Mouse (Mus musculus) left cerebral cortex, adult 9 months (tissue): ENCODE results near the gene Cdc25b.

Experiments
- DNase-seq, 2 experiments: peaks; one replicate each; pipeline ENCODE4 v3.0.0; 2022; ENCODE audit warnings: low spot score in 2 of 2

The Cdc25b gene

DNA sequence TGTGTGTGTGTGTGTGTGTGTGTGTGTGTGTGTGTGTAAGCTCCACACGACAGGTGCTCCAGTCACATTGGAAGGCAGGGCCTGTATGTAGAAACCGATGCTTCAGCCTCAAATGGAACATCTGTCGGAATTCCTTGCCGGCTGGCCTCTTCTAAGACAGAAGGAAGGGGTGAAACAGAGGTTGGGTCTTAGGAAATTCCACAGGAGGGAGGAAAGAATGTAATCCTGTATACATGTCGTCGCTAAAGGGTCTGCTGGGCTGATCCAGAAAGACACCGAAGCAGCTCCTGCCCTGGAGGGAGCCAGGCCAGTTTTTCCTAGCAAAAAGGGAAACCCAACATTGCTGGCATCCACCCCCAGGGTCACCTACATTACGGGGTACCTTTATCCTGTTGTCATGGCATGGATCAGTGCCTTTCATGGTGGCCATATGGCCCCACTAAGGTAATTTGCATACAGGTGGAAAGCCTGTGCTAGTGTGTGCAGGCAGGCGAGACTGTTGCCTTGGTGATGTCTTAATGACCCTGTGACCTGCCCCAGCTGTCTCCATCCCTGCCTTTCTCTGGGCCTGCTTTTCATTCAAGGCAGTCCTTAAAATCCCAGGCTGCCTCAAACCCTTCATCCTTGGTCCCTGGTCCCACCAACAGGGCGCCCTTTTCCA, 3.7 kb downstream of the Cdc25b start:
- no peak for DNase-seq

DNA sequence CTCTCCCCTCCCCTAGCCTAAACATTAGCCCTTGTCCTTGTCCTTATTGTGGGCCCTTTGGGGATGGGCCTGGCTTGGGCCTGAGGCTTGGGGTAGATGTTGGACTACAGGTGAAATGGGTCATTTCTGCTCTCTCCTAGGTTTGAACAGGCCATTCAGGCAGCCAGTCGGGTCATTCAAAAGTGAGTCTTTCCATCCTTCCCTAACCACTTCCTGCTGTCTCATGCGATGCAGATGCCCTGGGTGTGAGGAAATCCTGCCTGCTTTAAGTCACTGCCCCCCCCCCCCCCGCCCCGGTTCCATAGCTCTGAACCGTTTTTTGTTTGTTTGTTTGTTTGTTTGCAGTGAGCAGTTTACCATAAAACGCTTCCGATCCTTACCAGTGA, 4.2 kb downstream of the Cdc25b start:
- no peak for DNase-seq

DNA sequence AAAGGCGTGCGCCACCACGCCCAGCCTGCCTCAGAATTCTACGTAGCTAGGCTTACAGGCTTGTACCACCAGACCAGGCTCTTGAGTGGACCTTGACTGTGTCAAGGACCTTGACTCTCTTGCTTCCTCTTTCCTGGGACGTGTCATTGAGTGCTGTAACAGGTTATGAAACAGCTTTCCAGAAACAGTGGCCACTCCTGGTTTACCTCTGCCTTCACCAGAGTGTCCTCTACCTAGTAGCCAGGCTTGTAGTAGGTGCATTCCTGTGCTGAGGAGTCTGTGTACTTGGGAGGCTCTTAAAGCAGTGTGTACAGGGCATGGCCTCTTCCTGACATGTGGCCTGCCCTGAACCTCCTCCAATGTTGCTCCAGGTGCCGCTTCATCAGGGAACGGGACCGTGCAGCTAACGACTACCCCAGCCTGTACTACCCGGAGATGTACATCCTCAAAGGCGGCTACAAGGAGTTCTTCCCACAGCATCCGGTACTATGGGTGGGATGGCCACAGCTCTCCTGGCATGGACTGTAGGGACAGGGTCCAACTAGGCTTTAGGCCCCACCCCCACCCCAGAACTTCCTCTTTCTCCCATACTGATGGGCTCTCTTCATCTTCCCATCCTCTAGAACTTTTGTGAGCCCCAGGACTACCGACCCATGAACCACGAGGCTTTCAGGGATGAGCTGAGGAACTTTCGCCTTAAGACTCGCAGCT, 10.0 kb downstream of the Cdc25b start:
- DNase-seq = no peak

DNA sequence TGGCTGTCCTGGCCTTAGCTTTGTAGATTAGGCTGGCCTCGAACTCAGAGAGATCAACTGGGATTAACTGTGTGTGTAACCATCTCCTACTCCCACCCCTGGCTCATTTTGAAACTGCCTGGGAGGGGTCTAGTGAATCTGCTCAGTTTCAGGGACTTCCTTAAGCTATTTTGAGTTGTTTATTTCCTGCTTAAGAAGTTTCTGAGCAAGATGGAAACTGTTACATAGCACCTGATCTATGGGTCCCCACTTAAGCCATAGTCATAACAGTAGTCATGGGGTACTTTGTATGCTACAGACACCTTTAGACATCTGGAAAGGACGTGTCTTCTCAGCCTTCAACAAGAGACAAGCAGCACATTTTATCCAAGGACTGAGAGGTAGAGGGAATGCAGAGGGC, 14.0 kb downstream of the Cdc25b start:
- DNase-seq = no peak

DNA sequence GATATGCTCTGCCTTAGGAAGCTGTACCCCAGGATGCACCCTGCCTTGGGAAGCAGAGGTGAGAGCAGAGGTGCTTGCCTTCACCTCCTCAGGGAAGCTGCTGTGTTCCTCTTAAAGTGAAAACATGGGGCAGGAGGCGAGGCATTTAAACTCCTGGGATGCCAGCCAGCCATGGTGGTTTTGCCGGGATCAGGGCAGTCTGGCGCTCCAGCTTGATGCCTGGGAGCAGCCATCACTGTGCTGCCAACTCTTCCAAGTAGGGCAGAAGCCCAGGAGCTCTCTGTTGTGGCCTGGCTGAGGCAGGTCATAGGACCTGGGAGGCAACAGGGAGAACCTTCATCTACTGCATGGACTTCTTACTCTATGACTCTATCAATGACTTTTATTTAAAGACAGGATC, 14.5 kb downstream of the Cdc25b start:
- no peak for DNase-seq

DNA sequence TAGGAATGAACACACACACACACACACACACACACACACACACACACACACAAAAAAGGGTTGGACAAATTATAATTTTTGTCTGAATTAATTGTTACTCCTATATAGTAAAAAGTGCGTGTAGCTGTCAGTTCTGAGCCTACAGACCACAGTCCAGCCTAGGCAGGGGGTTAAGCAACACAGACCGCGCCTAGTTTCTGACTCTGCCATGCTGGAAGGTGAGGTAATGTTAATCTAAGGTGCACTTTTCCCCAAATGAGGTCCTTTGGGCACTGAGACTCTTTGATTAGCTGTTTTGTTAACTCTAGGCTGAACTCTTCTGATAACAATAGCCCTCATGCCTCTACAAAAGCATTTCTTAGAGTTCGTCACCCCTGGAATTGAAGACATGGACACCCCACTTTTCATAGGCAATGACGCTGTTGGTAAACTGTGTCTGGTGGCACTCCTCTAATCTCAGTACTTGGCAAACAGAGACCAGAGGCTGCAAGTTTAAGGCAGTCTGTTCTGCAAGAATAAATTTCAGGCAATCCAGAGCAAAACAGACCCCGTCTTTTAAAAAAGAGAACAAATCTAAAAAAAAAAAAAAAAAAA, 17.2 kb downstream of the Cdc25b start:
- no peak for DNase-seq

DNA sequence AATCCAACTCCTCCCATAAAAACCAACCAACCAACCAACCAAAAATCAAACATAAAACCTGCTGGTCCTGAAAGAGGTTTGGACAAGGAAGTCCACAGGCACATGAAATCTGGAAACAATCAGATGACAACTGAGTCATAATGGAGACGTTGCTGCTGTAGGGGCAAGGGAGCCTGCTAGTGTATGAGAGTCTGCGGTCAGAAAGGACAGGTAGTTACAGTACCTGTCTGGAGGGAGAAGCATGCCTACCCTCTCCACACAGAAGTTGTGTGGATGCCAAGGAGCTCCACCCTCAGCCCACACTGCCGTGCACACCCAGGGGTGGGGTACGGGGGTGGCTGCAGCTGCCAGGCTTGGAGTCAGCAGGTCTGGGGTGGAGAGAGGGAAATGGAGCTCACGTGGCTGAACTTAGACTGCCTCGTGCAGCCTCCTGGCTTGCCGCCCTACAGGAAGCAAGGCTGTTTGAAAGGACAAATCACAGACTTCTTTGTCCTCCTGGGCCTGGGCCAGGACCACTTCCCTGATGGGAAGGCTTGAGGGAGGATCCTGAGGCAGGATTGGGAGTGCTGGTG, 17.7 kb downstream of the Cdc25b start:
- peak; percentile 85 to 89 for DNase-seq

DNA sequence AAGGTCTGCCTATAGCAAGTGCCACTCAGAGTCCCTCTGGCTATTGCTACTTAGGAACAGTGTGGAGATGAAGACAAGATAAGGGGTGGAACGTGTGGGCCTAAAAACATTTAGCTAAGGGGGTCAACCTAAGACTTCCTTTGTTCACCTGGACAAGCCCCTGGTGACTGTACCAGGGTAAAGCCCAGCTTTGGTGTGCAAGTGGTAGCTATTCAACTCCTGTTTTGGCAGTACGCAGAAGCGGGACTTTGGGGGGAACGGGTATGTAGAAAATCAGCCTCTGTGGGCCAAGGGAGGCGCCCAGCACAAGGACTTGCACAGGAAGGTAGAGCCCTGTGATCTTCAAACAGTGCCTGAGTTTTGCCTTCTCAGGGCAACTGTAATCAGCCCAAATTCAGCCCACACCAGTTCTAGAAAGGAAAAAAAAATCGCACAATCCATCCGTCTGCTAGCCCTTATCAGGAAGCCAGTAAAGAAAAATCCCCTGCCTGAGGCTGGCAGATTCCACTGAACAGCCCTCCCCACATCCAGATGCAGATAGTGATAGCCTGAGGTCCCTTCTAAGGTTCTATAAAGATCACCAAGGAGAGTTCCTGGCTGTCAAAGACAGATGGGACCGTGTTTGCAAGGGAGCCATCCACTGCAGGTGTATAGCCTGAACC, 18.9 kb downstream of the Cdc25b start:
- no peak for DNase-seq

DNA sequence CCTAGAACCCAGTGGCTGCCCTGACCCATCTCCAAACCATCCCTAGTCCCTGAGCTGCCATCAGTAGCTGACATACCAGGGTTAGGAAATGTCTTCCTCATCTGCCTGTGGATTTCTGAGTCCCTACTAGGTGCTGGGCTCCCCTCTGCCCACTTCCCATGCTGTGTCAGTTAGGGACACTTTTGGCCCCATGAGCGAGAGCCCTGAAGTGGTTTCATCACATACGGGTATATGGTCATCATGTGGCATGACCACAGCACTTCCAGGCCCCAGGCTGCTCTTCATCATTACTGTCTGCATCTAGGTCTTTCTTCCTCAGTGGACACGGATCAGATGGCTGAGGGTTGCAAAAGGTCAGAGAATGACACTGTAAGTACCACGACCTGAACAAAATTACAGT, 20.0 kb downstream of the Cdc25b start, which contains the start of gene Ap5s1:
TSS of gene Ap5s1 (plus strand) at position 301 of the 400 bp plus-strand sequence.
- no peak for DNase-seq

DNA sequence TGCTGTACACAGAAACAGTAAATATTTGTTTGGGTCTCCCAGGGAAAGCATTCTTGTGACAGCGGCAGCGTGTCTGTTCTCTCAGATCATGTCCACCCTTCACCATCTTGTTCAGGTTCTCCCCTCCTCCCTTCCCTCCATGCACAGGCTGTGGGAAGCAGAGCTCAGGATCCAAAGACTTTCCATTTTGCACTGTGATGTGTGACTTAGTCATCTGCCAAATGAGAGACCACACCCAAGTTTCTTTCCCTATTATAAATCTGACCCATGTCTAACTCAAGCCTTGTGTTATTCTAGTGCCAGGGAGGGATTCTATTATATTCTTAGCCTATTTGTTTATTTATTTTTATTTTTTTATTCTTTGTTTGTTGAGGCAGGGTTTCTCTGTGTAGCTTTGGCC, 21.6 kb downstream of the Cdc25b start:
- DNase-seq = no peak

DNA sequence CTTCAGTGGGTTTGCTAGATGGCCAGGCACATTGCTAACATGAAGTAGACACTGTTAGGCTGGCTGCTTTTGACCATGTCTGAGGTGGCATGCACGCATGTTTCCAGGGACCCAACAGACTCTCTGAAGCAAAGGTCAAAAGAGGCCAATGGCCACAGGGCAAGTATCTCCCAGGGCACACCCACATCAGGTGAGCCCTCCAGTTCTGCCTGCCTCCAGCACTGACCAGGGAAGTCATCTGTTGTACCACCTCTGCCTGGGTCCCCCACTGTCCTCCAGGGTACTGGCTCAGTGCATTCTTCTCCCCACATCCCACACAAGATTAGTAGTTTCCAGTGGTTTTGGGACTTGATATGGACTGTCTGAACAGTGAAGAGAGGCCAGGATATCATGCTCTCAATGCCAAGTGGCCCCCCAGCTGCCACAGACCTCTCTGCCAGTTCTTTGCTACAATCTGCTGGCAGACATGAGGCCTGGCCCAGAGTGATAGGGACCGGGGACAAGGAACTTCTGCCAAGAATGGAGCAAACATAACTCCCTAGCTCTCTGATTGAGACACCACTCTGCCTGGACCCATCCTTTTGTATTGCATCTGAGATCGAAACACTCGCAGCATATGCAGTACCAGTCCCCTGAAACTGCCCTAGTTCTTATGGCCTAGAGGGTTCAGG, 22.5 kb downstream of the Cdc25b start:
- no peak for DNase-seq

DNA sequence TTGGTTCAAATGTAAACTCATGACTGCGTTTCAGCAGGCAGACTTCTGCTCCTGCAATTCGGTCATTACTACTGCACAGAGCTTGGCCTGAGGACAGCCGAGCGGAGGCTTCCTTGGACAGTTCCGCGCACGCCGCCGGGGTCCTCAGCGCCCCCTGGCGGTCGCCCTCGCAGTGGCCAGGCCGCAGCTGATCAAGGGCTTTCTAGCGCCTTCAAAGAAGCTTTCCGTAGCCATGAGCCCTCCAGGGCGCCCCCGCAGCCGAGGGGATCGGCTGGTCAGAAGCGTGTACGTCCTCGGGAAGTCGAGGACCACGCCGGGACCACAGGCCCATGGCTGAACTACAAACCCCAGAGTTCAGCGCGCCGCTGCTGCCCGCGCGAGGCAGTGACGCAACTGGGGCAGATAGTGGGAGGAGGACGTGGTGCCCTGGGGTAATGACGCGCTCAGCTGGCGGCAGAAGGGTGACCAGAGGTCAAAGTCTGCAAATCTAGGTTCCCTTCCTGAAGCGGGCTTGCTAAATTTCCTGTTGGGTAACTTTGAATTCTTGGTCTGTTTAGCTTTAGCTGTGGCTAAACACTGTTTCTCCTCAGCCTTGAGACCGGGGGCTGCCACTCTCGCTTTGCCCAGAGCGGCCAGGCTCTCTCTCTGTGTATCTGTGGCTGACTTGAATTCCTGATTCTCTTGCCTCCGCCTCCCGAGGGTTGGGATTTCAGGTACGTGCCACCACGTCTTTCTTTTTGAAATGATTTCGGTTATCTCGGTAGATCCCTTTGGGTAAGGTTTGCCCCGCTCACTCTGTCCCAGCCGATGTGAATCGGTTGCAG, 23.4 kb downstream of the Cdc25b start:
- DNase-seq = peak; percentile 87 to 95

DNA sequence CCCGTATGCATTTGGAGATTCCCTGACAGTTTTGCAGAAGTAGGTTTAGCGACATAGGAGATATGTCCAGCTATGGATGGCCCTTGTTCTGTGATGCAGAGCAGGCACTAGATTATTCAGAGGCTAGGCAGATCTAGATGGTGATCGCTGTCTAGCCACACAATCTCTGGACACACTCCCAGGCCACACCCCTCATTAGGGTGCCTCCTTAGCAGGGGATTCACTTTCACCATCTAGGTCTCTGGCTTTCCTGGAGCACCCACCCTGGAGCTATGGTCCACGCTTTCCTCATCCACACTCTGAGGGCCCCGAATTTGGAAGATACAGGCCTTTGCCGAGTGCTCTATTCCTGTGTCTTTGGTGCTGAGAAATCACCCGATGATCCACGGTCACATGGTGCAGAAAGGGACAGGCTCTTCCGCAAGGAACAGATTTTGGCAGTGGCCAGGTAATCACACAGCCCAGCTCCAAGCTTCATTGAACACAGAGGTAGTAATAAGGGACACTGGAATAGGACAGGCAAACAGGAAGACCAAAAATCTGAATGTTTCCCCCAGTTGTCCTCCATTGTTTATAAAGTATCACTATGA, 24.4 kb downstream of the Cdc25b start:
- DNase-seq = peak in 1 of 2 experiments; percentile 26

DNA sequence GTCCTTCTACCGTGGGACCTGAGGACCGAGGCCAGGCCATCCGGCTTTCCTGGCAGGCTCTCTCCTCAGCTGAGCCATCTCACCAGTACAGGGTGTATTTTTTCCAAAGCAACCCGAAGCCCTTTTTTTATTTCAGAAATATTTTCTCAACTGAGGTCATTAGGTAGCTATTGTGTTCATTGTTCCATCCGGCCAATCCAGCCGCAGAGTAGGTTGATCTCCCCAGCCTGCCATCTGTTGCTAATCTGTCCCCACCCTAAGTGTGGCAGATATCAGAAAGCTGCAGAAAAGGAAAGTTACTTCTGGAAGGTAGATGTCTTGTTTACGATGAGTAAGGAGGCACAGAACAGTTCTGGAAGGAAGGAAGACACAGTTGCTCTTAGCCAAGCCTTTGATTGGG, 27.0 kb downstream of the Cdc25b start:
- DNase-seq = no peak

DNA sequence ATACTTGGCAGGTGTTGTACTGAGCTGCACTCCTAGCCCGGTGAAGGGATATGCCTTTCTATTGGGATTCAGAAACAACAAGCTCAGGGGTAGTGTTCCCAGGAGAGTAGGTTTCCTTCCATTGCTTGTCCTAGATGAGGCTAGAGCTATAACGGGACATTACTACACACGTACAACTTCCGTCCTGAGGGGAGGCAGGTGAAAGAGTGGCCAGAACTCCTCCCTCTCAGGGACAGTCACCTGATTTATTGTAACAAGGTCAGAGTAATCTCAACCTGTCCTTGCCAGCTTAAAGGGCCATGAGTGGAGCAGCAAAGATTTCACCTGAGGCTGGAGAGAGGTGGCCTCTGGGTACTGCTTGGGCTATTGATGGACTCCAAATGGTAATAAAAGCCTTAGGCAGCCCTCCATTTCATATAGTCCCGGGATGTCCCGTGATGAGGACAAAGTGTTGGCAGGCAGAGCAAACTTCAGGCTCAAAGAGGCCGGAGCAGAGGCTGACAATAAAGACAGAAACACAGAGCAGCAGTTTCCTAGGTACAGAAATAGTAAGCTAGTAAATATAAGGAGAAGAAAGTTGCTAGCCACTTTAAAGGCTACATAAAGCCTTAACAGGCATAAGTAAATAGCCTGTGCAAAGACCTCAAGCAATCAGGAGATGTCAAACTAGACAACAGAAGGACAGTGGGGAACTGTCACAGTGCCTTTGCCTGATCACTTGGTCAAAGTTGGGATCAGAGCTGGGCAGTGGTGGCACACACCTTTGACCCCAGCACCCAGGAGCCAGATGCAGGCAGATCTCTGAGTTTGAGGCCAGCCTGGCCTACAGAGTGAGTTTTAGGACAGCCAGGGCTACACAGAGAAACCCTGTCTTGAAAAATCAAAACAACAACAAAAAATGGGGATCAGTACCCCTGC, 29.5 kb downstream of the Cdc25b start:
- no peak for DNase-seq

DNA sequence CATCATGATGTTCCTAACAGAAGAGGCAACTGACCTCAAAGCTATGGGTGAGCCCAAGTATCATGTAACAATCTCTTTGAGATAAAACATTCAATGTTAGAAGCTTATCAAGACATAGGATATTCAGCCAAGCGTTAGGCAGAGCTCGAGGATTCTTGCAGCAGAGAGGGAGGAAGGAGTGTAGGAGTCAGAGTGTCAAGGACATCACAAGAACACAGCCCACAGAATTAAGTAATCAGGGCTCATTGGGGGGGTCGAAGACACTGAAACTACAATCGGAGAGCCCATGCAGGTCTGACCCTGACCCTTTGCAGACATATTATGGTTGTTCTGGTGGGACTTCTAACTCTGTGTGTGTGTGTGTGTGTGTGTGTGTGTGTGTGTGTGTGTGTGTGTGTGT, 33.3 kb downstream of the Cdc25b start:
- no peak for DNase-seq

DNA sequence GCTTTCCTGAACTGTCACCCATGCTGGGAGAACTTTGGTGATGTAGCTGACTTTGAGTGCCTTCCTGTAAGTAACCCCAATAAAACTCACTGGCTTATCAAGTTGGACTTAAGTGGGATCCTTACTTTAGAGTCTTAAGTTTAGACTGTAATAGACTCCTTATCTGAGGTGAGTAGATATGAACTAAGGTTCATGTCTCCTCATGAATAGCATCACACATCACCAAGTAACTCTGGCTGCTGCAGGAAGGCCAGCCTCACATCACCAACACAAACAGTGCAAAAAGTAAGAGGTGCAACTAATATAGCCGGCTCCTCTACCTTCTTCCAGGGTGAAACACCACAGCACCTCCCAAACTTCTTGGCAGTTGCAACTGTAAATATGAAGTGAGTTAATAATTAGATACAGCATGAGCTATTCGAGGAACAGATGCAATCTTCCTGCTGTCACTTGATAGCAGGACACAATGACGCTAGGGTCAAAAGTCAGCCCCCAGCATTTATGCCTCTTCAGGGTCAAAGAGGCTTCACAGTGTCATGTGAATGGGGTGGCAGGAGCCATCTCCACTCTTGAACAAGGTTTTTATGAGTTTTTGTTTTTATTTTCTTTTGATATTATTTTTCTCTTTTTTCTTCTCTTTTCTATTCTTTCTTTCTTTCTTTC, 35.2 kb downstream of the Cdc25b start:
- DNase-seq = no peak

DNA sequence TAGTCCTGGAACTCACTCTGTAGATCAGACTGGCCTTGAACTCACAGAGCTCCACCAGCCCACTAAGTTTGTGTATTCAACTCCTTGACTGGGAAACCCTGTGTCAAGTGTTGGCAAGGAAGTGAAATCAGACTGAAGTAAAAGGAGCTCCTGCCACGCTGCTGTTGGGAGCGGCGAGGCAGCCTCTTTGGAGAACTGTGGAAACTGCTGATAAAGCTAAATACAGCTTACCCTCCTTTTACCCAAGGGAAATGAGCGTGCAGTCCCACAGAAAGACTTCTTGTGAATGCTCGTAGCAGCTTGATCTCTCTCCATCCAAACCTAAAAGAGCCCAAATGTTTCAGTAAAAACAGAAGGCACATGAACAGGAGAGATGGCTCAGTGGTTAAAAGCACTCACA, 35.8 kb downstream of the Cdc25b start:
- no peak for DNase-seq

DNA sequence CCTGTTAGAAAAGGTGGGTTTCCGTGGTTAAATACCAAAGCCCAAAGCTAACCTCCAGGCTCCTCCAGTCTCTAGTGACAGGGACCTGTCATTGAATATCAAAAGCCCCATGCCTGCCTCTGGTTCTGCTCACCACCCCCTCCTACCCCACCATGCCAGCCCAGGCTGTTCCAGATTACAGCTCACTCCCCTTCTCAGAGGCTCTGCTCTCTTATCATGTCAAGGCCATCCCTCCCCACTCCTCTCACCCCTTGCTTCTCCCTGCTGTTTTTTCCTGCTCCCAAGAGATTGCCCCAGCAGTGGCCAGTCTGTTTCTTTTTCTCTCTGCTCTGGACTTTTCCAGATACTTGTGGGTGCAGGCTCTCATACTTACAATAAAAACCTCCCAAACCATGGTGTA, 36.8 kb downstream of the Cdc25b start:
- no peak for DNase-seq
